Mouse (Mus musculus): ENCODE data around the gene Hcfc1r1. TPM values are rescaled to one million over a fixed set of nuclear protein-coding genes. Genes with fewer than 3 reads are reported as not detected.

Gene Hcfc1r1
- 100 to 1,000 TPM; 193 to 207 TPM for total RNA-seq (2021)

- intact Hi-C loops (cut with DNase I): loop anchor here (5.0 kb wide), 1 partner anchor 111 kb away; the partner anchor contains the start of gene Zfp213
- DNase-seq (ENCODE audit: low spot score): peak; percentile 89
Measured at GRCm38 (mm10) chr17:23673424-23674073, at the start of gene Hcfc1r1, which contains the start of gene Thoc6. TSS of gene Hcfc1r1 (plus strand) at chr17:23673596. TSS of gene Thoc6 (minus strand) at chr17:23673882.

GRCm38 (mm10) chr17:23627813-23628212 lies 45.6 kb upstream of the Hcfc1r1 start:
- intact Hi-C loops (cut with DNase I): no loop called here
- no peak for DNase-seq (ENCODE audit: low spot score)

- DNase-seq (ENCODE audit: low spot score): peak; percentile 49
- intact Hi-C loops (cut with DNase I): loop anchor here (1.0 kb wide), 1 partner anchor 60 kb away; no protein-coding TSS in a partner anchor
Measured at GRCm38 (mm10) chr17:23630195-23631020, 43.0 kb upstream of the Hcfc1r1 start.

GRCm38 (mm10) chr17:23631241-23631640 lies 42.2 kb upstream of the Hcfc1r1 start:
- intact Hi-C loops (cut with DNase I): no loop called here
- no peak for DNase-seq (ENCODE audit: low spot score)

GRCm38 (mm10) chr17:23644613-23645495 lies 28.5 kb upstream of the Hcfc1r1 start, which contains the start of gene Mmp25:
TSS of gene Mmp25 (minus strand) at chr17:23645277.
- DNase-seq (ENCODE audit: low spot score): no peak
- intact Hi-C loops (cut with DNase I): no loop called here

- no peak for DNase-seq (ENCODE audit: low spot score)
- intact Hi-C loops (cut with DNase I): no loop called here
Measured at GRCm38 (mm10) chr17:23645894-23646293, 27.5 kb upstream of the Hcfc1r1 start.

GRCm38 (mm10) chr17:23651363-23651762 lies 22.0 kb upstream of the Hcfc1r1 start:
- intact Hi-C loops (cut with DNase I): no loop called here
- no peak for DNase-seq (ENCODE audit: low spot score)

- DNase-seq (ENCODE audit: low spot score): no peak
- intact Hi-C loops (cut with DNase I): no loop called here
Measured at GRCm38 (mm10) chr17:23653324-23653723, 20.1 kb upstream of the Hcfc1r1 start.

GRCm38 (mm10) chr17:23654001-23654400 lies 19.4 kb upstream of the Hcfc1r1 start:
- DNase-seq (ENCODE audit: low spot score): no peak
- intact Hi-C loops (cut with DNase I): no loop called here

GRCm38 (mm10) chr17:23654410-23654809 lies 19.0 kb upstream of the Hcfc1r1 start:
- no peak for DNase-seq (ENCODE audit: low spot score)
- intact Hi-C loops (cut with DNase I): no loop called here

- intact Hi-C loops (cut with DNase I): no loop called here
- no peak for DNase-seq (ENCODE audit: low spot score)
Measured at GRCm38 (mm10) chr17:23658450-23658849, 14.9 kb upstream of the Hcfc1r1 start.

GRCm38 (mm10) chr17:23660117-23660875 lies 13.1 kb upstream of the Hcfc1r1 start, which contains the start of gene Bicdl2:
TSS of gene Bicdl2 (plus strand) at chr17:23660506.
- no peak for DNase-seq (ENCODE audit: low spot score)
- intact Hi-C loops (cut with DNase I): no loop called here

GRCm38 (mm10) chr17:23660876-23661200 lies 12.6 kb upstream of the Hcfc1r1 start:
- no peak for DNase-seq (ENCODE audit: low spot score)
- intact Hi-C loops (cut with DNase I): loop anchor here (1.0 kb wide), 1 partner anchor 44 kb away; no protein-coding TSS in a partner anchor

- DNase-seq (ENCODE audit: low spot score): no peak
- intact Hi-C loops (cut with DNase I): loop anchor here (1.0 kb wide), 1 partner anchor 44 kb away; no protein-coding TSS in a partner anchor
Measured at GRCm38 (mm10) chr17:23661526-23661925, 11.9 kb upstream of the Hcfc1r1 start.

GRCm38 (mm10) chr17:23664556-23665021 lies 8.8 kb upstream of the Hcfc1r1 start:
- intact Hi-C loops (cut with DNase I): no loop called here
- DNase-seq (ENCODE audit: low spot score): no peak

- intact Hi-C loops (cut with DNase I): no loop called here
- DNase-seq (ENCODE audit: low spot score): no peak
Measured at GRCm38 (mm10) chr17:23665511-23665910, 7.9 kb upstream of the Hcfc1r1 start.

- intact Hi-C loops (cut with DNase I): loop anchor here (5.0 kb wide), 1 partner anchor 108 kb away; the partner anchor contains the start of gene Zfp213
- no peak for DNase-seq (ENCODE audit: low spot score)
Measured at GRCm38 (mm10) chr17:23670516-23671074, 2.8 kb upstream of the Hcfc1r1 start.

- DNase-seq (ENCODE audit: low spot score): no peak
- intact Hi-C loops (cut with DNase I): loop anchor here (5.0 kb wide), 1 partner anchor 109 kb away; the partner anchor contains the start of gene Zfp213
Measured at GRCm38 (mm10) chr17:23671519-23671918, 1.9 kb upstream of the Hcfc1r1 start.

- DNase-seq (ENCODE audit: low spot score): no peak
- intact Hi-C loops (cut with DNase I): loop anchor here (5.0 kb wide), 1 partner anchor 110 kb away; the partner anchor contains the start of gene Zfp213
Measured at GRCm38 (mm10) chr17:23672761-23673160, 635 bp upstream of the Hcfc1r1 start.
